Mouse (Mus musculus): ENCODE results near the gene Vps41.

Vps41 gene

DNA sequence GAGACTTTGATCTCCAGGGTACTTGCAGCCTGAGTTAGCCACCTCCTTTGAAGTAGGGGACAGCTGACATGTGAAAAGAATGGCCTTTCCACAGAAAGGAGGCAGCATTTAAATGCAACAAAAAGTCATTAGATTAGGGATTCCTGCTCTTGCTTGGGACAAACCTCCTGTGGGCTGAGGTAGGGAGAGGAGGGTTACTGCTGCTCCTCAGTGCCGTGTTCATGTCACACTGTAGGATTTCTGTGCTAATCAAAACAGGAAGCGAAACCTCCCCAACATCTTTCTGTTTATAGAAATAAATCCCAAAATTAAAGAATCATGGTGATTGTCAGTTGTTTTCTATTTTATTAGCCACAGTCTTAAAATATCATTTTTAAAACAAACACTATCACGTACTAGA lies 77.4 kb downstream of the Vps41 start:
- DNase-seq (ENCODE audit: low spot score in 2 of 2) = no peak

- no peak for DNase-seq (ENCODE audit: low spot score in 2 of 2)
Observed at GRCm38 (mm10) chr13:18797555-18797954, 80.5 kb downstream of the Vps41 start.

DNA sequence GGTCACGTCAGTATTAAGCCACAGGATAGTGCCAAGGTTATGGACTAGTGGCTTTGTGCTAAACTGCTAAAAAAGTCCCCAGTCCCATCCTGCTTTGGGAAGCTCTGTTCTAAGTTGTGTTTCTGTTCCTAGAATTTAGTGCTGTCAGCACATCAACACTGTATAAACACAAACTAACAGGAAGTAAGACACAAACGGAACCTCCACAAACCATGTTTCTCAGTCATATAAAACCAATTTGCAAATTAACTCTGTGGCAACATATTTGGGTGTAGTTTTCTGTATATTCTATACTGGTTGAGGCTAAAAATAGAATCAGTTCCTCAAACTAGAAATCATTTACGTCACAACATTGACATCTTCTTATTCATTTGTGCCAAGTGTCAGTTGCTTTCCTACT lies 83.3 kb downstream of the Vps41 start:
- DNase-seq (ENCODE audit: low spot score in 2 of 2) = no peak

DNA sequence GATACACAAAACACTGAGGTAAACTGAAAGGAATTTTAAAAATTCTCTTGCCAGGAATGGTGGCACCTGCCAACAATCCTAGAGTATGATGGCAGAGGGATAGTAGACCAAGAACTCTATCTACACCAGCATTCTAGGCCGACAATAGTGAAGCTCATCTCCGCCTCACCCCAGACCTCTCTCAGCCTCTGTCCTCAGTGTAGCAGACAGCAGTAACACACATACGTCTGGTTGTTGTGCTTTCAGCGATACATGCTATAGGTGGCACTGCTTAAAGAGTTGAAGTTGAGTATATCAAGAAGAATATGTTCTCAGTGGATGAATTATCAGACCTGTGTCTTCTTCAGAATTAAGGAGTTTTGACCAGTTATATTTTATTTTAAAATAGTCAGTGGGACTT lies 92.4 kb downstream of the Vps41 start:
- no peak for DNase-seq (ENCODE audit: low spot score in 2 of 2)

DNA sequence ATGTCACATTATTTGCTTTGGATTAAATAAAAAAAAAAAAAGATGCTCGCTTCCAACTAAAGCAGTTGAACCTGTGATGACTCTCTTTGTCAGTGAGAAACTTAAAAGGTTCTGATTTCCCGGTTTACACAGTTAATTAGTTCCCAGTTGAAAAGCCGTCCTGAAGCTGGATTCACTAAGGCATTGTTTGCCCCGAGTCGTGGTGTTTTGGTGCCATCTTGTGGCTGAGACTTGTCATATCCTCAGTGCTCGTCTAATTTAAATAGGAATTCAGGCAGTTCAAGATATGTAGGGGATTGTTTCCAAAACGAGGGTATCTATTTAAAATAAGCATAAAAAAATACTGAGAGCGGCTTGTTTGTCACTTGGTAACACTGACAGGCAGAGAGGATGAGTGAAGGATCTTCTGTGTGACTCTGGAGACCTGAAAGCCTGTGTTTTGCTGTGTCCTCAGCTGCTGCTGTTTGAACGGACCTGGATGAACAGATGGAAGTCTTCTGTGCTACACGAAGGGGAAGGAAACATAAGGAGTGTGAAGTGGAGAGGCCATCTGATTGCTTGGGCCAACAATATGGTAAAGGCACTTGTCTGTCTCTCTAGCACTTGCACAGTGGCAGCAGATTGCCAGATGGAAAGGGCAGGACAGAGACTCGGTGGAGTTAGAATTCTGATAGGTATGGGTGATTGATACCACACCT lies 93.0 kb downstream of the Vps41 start:
- DNase-seq (ENCODE audit: low spot score in 2 of 2) = peak in 1 of 2 experiments; percentile 21

- DNase-seq (ENCODE audit: low spot score in 2 of 2) = no peak
Observed at GRCm38 (mm10) chr13:18824420-18825123, 107.5 kb downstream of the Vps41 start.

DNA sequence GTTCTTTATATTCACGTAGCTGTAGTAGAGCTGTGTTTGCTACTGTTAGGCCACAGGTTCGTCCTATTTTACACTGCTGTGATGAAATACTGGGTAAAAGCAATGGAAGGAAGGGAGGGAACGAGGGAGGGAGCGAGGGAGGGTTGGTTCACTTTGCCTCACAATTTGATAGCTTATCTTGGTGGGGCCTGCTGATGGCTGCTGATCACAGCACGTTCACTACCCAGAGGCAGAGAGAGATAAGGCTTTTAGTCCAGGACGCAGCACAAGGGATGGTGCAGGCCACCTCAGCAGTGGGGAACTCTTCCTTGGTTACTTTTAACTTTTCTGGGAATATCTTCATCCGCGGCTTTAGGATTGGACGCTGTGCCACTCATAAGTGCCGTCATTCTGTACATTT lies 109.9 kb downstream of the Vps41 start:
- no peak for DNase-seq (ENCODE audit: low spot score in 2 of 2)

DNA sequence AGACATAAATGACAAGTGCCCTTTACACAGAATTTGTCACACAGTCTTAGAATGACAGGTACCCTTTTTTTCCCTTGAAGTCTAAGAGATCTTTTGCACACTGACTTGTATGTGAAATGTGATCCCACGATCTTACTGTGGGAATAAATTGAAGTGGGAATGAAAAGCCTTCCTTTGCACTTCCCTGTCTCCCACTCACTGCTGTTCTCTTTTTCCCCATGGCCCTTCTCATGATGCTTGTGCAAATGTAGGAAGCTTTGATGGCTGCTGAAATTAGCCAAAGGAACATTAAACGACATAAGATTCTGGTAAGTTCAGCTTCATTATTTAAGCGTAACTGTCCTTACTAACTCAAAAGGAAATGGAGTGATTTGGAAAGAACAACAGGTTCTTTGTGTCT lies 113.4 kb downstream of the Vps41 start:
- no peak for DNase-seq (ENCODE audit: low spot score in 2 of 2)

GRCm38 (mm10) chr13:18839231-18839630 lies 122.1 kb downstream of the Vps41 start:
- no peak for DNase-seq (ENCODE audit: low spot score in 2 of 2)

- no peak for DNase-seq (ENCODE audit: low spot score in 2 of 2)
Observed at GRCm38 (mm10) chr13:18840366-18840765, 123.3 kb downstream of the Vps41 start.

DNA sequence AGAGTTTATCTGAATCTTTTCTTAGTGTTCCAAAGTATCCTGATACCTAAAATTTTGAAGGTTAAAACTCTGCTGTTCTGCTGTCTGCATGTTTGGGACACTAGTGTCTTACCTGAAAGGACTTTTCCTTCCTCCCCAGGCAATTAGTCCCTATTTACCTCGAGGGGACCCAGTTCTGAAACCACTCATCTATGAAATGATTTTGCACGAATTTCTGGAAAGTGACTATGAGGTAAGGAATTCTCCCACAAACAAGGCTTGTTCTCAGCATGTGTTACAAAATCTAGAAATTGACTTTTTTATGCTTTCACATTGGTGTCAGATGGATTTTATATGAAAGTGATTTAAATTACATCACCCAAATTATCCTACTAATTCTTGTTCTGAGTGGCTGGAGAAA lies 123.9 kb downstream of the Vps41 start:
- DNase-seq (ENCODE audit: low spot score in 2 of 2) = no peak

- no peak for DNase-seq (ENCODE audit: low spot score in 2 of 2)
Observed at GRCm38 (mm10) chr13:18841752-18842282, 124.7 kb downstream of the Vps41 start.

DNA sequence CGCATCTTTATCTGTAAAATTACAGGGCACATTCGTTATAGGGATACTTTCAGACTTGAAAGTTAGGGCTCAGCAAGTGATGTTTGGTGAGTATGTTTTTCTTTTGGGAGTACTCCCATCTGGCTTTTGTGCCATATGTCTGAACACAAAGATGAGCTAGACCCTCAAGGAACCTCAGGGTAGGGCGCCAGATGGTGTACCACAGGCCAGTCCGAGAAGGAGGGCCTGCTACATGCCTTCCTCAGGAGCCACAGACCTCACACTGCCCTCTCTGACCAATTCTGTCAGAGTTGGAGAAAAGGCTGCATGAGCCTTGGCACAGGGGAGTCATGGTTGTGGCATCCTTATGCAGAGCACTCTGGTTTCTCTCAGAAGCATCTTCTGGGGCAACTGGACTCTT lies 125.5 kb downstream of the Vps41 start:
- no peak for DNase-seq (ENCODE audit: low spot score in 2 of 2)

GRCm38 (mm10) chr13:18843546-18843945 lies 126.5 kb downstream of the Vps41 start:
- DNase-seq (ENCODE audit: low spot score in 2 of 2) = no peak

DNA sequence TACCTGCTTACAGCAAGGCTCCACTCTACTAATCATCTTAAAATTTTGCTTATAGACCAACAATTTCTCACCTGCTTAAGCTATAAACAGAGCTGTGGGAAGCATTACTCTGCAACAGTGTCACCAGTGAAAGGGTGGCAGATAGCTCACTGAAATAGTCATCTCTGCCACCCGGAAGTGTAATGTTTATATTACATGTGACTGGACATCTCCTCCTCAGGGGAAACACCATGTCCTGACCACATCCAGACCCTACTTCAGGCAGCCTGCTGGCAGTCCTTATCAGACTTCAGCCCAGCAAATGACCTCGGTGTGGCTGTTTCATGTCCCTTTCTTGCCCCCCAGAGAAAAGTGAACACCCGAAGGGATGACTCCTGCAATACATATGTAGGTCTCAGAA lies 130.3 kb downstream of the Vps41 start:
- no peak for DNase-seq (ENCODE audit: low spot score in 2 of 2)

DNA sequence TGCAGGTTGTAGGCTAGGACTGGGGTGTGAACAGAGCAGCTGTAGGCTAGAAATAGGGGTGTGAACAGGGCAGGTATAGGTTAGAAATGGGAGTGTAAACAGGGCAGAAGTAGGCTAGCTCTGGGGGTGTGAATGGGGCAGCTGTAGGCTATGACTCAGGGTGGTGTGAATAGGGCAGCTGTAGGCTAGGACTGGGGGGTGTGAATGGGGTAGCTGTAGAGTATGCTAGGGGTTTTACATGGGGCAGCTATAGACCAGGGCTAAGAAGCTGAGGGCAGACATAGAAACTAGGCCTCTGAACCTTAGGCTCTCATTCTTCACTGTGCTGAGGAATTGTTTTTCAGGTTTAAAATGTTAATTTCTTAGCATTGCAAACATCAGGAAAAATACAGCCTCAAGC lies 132.5 kb downstream of the Vps41 start:
- no peak for DNase-seq (ENCODE audit: low spot score in 2 of 2)

GRCm38 (mm10) chr13:18851182-18851581 lies 134.1 kb downstream of the Vps41 start:
- no peak for DNase-seq (ENCODE audit: low spot score in 2 of 2)

- no peak for DNase-seq (ENCODE audit: low spot score in 2 of 2)
Observed at GRCm38 (mm10) chr13:18852718-18853117, 135.6 kb downstream of the Vps41 start.

GRCm38 (mm10) chr13:18856026-18856802 lies 139.1 kb downstream of the Vps41 start:
- no peak for DNase-seq (ENCODE audit: low spot score in 2 of 2)

GRCm38 (mm10) chr13:18858183-18858582 lies 141.1 kb downstream of the Vps41 start:
- DNase-seq (ENCODE audit: low spot score in 2 of 2) = no peak

GRCm38 (mm10) chr13:18859389-18859788 lies 142.3 kb downstream of the Vps41 start:
- DNase-seq (ENCODE audit: low spot score in 2 of 2) = no peak

DNA sequence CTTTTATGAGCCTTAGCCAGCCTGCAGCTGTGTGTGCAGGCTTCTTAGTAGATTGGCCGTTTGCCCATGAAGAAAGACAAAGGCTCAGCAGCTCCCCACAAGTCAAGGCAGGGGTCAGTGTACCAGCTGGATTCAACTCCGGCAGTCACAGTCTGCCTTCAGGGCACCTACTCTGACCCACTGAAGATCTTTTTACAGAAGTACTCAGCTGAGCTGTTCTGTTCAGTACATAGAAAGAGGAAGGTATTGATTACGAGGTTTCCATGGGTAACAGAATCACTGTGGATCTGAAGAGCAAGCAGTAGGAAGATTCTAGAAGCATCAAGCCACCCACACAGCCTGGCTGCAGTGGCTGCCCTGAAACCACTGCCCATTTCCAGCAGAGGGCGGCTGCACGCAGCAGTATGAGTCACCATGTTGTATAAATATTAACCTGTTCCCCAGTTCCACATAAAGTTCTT lies 151.0 kb downstream of the Vps41 start:
- no peak for DNase-seq (ENCODE audit: low spot score in 2 of 2)
